Mouse (Mus musculus): Measurements from ENCODE around the gene Usp50. TPM values are rescaled to one million over a fixed set of nuclear protein-coding genes. Genes with fewer than 3 reads are reported as not detected.

The Usp50 gene
- polyA plus RNA-seq (2012; rRNA removed): 0.32 and 0.51 TPM in 2 replicates

DNA sequence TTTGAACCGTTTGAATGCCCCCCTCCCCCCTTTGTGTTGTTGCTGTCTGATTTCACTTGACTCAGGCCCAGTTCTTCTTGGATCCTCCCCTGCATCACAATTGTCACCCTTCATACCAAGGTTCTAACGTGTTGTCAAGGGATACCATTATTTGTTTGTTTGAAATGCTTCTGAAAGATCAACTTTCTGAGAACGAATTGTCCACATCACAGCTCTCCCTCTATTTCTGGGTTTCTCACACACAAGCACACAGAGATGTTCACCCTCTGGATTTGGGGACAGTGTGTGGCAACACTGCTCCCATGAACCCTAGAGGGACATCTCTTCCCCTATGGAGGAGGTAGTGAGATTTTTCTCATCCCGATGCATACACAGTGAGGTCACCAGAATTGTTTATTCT is at the start of gene Usp50:
Gene Usp50 (minus strand): TSS at position 101 of the 400 bp plus-strand sequence.
- no peak for DNase-seq
- Histone ChIP-seq H3K4me3 (ENCODE audit: control insufficient read depth, insufficient read depth, low read length) (no peak within 1 kb of the TSS), H3K36me3 (ENCODE audit: control insufficient read depth, insufficient read depth, low read length) (no peaks in the 10 kb centered on the region), H3K27me3 (ENCODE audit: control insufficient read depth, insufficient read depth, low read length) (no peaks in the 10 kb centered on the region), H3K4me1 (replicated peaks; ENCODE audit: control insufficient read depth, insufficient read depth, low read length) (no peaks in the 10 kb centered on the region), H3K27ac (ENCODE audit: control insufficient read depth, insufficient read depth, low read length) (no peak within 1 kb of the TSS)
- TF ChIP-seq CTCF (IDR thresholded peaks at IDR 0.05; ENCODE audit: borderline replicate concordance, control insufficient read depth, extremely low read depth, insufficient read depth, low read length, poor library complexity): no peak
- TF ChIP-seq POLR2A (IDR thresholded peaks at IDR 0.05; ENCODE audit: control insufficient read depth, extremely low read depth, insufficient read depth, low read length, poor library complexity): no peak
- 86% methylated on average over 4 of the region's 4 CpGs for WGBS

DNA sequence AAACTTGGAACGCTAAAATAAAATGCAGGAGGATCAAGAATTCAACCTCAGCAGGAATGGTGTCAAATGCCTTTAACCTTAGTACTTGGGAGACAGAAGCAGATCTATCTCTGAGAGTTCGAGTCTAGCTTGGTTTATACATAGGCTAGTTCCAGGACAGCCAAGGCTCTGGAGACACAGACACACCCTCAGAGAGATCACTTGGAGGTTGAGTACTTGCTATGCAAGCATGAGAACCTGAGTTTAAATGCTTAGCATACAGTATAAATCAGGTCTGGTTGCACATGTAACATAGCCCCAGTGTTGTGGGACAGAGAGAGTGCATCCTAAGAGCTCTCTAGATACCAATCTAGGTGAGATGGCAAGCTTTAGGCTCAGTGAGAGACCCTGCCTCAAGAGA is 34.1 kb upstream of the Usp50 start:
- Histone ChIP-seq H3K4me1 (replicated peaks; ENCODE audit: control insufficient read depth, insufficient read depth, low read length) (no peaks in the 10 kb centered on the region), H3K36me3 (ENCODE audit: control insufficient read depth, insufficient read depth, low read length) (peaks cover 48% of the 10 kb centered on the region), H3K4me3 (ENCODE audit: control insufficient read depth, insufficient read depth, low read length) (no peak overlapping the region), H3K27ac (ENCODE audit: control insufficient read depth, insufficient read depth, low read length) (no peak overlapping the region), H3K27me3 (ENCODE audit: control insufficient read depth, insufficient read depth, low read length) (no peaks in the 10 kb centered on the region)
- DNase-seq: no peak
- 91% methylated on average over 2 of the region's 2 CpGs for WGBS
- TF ChIP-seq CTCF (IDR thresholded peaks at IDR 0.05; ENCODE audit: borderline replicate concordance, control insufficient read depth, extremely low read depth, insufficient read depth, low read length, poor library complexity): no peak
- no peak for TF ChIP-seq POLR2A (IDR thresholded peaks at IDR 0.05; ENCODE audit: control insufficient read depth, extremely low read depth, insufficient read depth, low read length, poor library complexity)

DNA sequence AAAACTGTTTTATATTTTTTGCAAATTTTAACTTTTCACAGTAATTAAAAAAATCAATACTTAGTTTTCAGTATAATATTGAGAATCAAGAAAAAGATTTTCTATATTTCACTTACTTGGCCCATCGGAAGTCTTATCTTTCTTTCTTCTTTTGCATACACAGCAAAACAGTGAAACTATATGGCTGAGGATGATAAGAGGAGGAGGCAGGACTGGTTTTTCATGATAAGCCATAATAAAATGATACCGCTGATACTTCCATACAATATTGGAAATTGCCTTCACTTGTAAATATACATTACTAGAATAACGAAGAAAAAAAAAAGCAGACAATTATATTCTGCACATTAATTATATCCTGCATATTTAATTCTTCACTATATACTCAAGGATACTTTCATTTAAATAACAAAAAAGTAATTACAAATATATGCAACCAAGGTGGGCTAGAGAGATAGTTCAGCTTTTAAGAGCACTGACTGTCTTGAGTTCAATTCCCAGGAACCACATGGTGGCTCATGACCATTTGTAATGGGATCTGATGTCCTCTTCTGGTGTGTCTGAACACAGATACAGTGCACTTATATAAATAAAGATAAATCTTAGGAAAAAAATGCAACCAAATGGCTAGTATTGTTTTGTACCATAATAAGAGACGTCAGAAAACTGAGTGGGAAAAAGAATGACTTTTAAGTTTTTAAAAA is 33.5 kb upstream of the Usp50 start:
- no peak overlapping the region for H3K4me3 ChIP-seq (ENCODE audit: control insufficient read depth, insufficient read depth, low read length)
- TF ChIP-seq CTCF (IDR thresholded peaks at IDR 0.05; ENCODE audit: borderline replicate concordance, control insufficient read depth, extremely low read depth, insufficient read depth, low read length, poor library complexity) (no peak), POLR2A (IDR thresholded peaks at IDR 0.05; ENCODE audit: control insufficient read depth, extremely low read depth, insufficient read depth, low read length, poor library complexity) (no peak)

DNA sequence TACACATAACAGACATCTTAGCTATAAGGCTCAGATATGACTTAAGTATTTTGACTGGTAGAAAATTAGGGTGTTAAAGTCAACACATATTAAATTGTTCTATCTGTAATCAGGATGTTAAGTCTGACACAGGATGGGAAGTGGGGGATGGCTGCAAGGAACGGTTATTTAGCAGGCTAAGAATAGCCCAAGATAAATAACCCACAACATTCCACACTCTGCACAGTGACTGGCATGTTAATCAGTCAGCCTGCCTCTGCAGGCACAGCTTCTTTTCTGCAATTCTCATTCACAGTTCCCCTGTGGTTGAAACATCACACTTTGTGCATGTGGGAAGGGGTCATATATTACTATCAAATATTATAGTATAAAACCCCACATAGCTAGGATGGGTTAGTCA is 32.6 kb upstream of the Usp50 start:
- no peak for DNase-seq
- WGBS: 93% methylated on average over 1 of the region's 1 CpGs
- Histone ChIP-seq H3K4me1 (replicated peaks; ENCODE audit: control insufficient read depth, insufficient read depth, low read length) (no peaks in the 10 kb centered on the region), H3K4me3 (ENCODE audit: control insufficient read depth, insufficient read depth, low read length) (no peak overlapping the region), H3K27ac (ENCODE audit: control insufficient read depth, insufficient read depth, low read length) (no peak overlapping the region), H3K36me3 (ENCODE audit: control insufficient read depth, insufficient read depth, low read length) (peaks cover 58% of the 10 kb centered on the region), H3K27me3 (ENCODE audit: control insufficient read depth, insufficient read depth, low read length) (no peaks in the 10 kb centered on the region)
- TF ChIP-seq CTCF (IDR thresholded peaks at IDR 0.05; ENCODE audit: borderline replicate concordance, control insufficient read depth, extremely low read depth, insufficient read depth, low read length, poor library complexity) (no peak), POLR2A (IDR thresholded peaks at IDR 0.05; ENCODE audit: control insufficient read depth, extremely low read depth, insufficient read depth, low read length, poor library complexity) (no peak)

More for the DNA sequence above, 33.5 kb upstream of the Usp50 start:
- DNase-seq: no peak
- Histone ChIP-seq H3K4me1 (replicated peaks; ENCODE audit: control insufficient read depth, insufficient read depth, low read length) (no peaks in the 10 kb centered on the region), H3K36me3 (ENCODE audit: control insufficient read depth, insufficient read depth, low read length) (peaks cover 55% of the 10 kb centered on the region), H3K27ac (ENCODE audit: control insufficient read depth, insufficient read depth, low read length) (no peak overlapping the region), H3K27me3 (ENCODE audit: control insufficient read depth, insufficient read depth, low read length) (no peaks in the 10 kb centered on the region)
- 94% methylated on average over 4 of the region's 4 CpGs for WGBS

DNA sequence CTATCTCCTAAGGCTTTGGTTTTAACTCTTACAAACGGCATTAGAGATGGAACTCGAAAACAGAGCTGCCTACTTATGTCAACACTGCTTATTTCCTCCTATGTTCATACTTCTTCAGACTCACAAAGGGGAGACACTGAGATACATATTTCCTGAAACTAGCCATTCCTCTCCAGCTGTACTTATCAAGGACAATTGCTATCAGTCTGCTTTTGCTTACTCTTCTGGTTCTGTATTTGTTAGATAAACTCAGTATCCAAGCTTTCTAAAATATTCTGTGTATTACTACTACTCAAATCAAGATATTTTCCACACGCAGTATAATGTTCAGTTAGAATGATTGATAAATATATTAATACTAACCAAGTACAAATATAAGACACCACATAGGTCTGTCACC is 18.7 kb upstream of the Usp50 start:
- no peak for DNase-seq
- 99% methylated on average over 3 of the region's 3 CpGs for WGBS
- H3K36me3 ChIP-seq (ENCODE audit: control insufficient read depth, insufficient read depth, low read length): peaks cover 56% of the 10 kb centered on the region
- H3K4me3 ChIP-seq (ENCODE audit: control insufficient read depth, insufficient read depth, low read length): no peak overlapping the region
- no peak overlapping the region for H3K27ac ChIP-seq (ENCODE audit: control insufficient read depth, insufficient read depth, low read length)
- H3K27me3 ChIP-seq (ENCODE audit: control insufficient read depth, insufficient read depth, low read length): no peaks in the 10 kb centered on the region
- TF ChIP-seq POLR2A (IDR thresholded peaks at IDR 0.05; ENCODE audit: control insufficient read depth, extremely low read depth, insufficient read depth, low read length, poor library complexity) (no peak), CTCF (IDR thresholded peaks at IDR 0.05; ENCODE audit: borderline replicate concordance, control insufficient read depth, extremely low read depth, insufficient read depth, low read length, poor library complexity) (no peak)
- no peaks in the 10 kb centered on the region for H3K4me1 ChIP-seq (replicated peaks; ENCODE audit: control insufficient read depth, insufficient read depth, low read length)

DNA sequence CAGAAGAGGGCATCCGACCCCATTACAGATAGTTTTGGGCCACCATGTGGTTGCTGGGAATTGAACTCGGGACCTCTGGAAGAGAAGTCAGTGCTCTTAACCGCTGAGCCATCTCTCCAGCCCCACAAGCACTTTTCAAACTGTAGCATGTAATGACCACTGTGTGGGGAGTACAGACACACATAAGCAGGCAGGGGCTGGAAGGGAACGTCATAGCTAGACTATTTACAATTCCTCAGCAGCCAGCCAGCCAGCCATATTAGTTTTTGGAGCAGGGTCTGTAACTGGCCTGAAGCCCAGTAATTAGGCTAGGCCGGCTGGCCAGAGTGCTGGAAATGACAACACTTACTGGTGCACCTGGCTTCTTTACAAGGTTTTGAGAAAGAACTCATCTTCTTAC is 15.2 kb upstream of the Usp50 start:
- Histone ChIP-seq H3K27ac (ENCODE audit: control insufficient read depth, insufficient read depth, low read length) (no peak overlapping the region), H3K27me3 (ENCODE audit: control insufficient read depth, insufficient read depth, low read length) (no peaks in the 10 kb centered on the region), H3K4me3 (ENCODE audit: control insufficient read depth, insufficient read depth, low read length) (no peak overlapping the region), H3K4me1 (replicated peaks; ENCODE audit: control insufficient read depth, insufficient read depth, low read length) (no peaks in the 10 kb centered on the region), H3K36me3 (ENCODE audit: control insufficient read depth, insufficient read depth, low read length) (peaks cover 68% of the 10 kb centered on the region)
- WGBS: 96% methylated on average over 5 of the region's 5 CpGs
- no peak for DNase-seq
- TF ChIP-seq POLR2A (IDR thresholded peaks at IDR 0.05; ENCODE audit: control insufficient read depth, extremely low read depth, insufficient read depth, low read length, poor library complexity) (no peak), CTCF (IDR thresholded peaks at IDR 0.05; ENCODE audit: borderline replicate concordance, control insufficient read depth, extremely low read depth, insufficient read depth, low read length, poor library complexity) (no peak)

Data from thymus, adult 2 months (tissue).